Mouse (Mus musculus) mouse trophoblast stem cell (cell line): ENCODE measurements around the gene G6pc.
"Not testable (repeated sequence)": the region's sequence is repeated elsewhere in the genome, so short reads cannot be mapped to it uniquely, and the experiment has no call there.

Experiments used
- in situ Hi-C, 2 experiments: fragments of 300-500 bp; cut with MseI, MboI; formaldehyde crosslinking; loops; 2 replicates in 1 of 2; 3 replicates in 1 of 2; pipeline ENCODE4 v1.15.1; 2025

Gene G6pc

GRCm38 (mm10) chr11:101355916-101356315 is 11.4 kb upstream of the G6pc start:
- in situ Hi-C loops, result no loop called here

- in situ Hi-C loops, result no loop called here
Measured at GRCm38 (mm10) chr11:101357505-101358182, 9.7 kb upstream of the G6pc start.

GRCm38 (mm10) chr11:101359776-101360175 is 7.6 kb upstream of the G6pc start:
- in situ Hi-C loops, result no loop called here

- in situ Hi-C loops, result no loop called here
Measured at GRCm38 (mm10) chr11:101360651-101361113, 6.7 kb upstream of the G6pc start.

- in situ Hi-C loops, result no loop called here
Measured at GRCm38 (mm10) chr11:101364531-101364931, 2.8 kb upstream of the G6pc start.

- in situ Hi-C loops, result no loop called here
Measured at GRCm38 (mm10) chr11:101370141-101370540, 2.8 kb downstream of the G6pc start.

GRCm38 (mm10) chr11:101374421-101374938 is 7.1 kb downstream of the G6pc start:
- in situ Hi-C loops, result no loop called here

- in situ Hi-C loops, result not testable (repeated sequence)
Measured at GRCm38 (mm10) chr11:101378196-101378595, 10.8 kb downstream of the G6pc start.

- in situ Hi-C loops, result no loop called here
Measured at GRCm38 (mm10) chr11:101378926-101379325, 11.6 kb downstream of the G6pc start.

- in situ Hi-C loops, result no loop called here
Measured at GRCm38 (mm10) chr11:101381817-101382216, 14.5 kb downstream of the G6pc start.

GRCm38 (mm10) chr11:101395110-101395509 is 27.7 kb downstream of the G6pc start:
- in situ Hi-C loops, result loop anchor here in 1 of 2 experiments (5.0 kb wide), 1 partner anchor 73 kb away; no protein-coding TSS in a partner anchor

- in situ Hi-C loops, result no loop called here
Measured at GRCm38 (mm10) chr11:101415306-101415705, 47.9 kb downstream of the G6pc start.

GRCm38 (mm10) chr11:101416433-101417100 is 49.2 kb downstream of the G6pc start:
- in situ Hi-C loops, result no loop called here

GRCm38 (mm10) chr11:101417101-101417855 is 49.9 kb downstream of the G6pc start, which contains the start of gene Aarsd1:
Aarsd1 (minus strand) TSS chr11:101417615.
- in situ Hi-C loops, result no loop called here

- in situ Hi-C loops, result no loop called here
Measured at GRCm38 (mm10) chr11:101418991-101419390, 51.6 kb downstream of the G6pc start.

GRCm38 (mm10) chr11:101419610-101420009 is 52.2 kb downstream of the G6pc start:
- in situ Hi-C loops, result no loop called here

- in situ Hi-C loops, result no loop called here
Measured at GRCm38 (mm10) chr11:101420148-101420547, 52.8 kb downstream of the G6pc start.

- in situ Hi-C loops, result no loop called here
Measured at GRCm38 (mm10) chr11:101424105-101424851, 56.9 kb downstream of the G6pc start, which contains the start of gene Gm27029. Gm27029 (minus strand) TSS chr11:101424796.

GRCm38 (mm10) chr11:101424925-101425813 is 57.8 kb downstream of the G6pc start, which contains the start of the genes Rundc1 and Ptges3l:
Rundc1 (plus strand) TSS chr11:101425085.
Ptges3l (minus strand) TSS chr11:101425333.
- in situ Hi-C loops, result no loop called here

- in situ Hi-C loops, result no loop called here
Measured at GRCm38 (mm10) chr11:101426165-101426564, 58.8 kb downstream of the G6pc start.
